Mouse (Mus musculus) lung, postnatal 0 days (tissue): ENCODE results near the gene Fbp2. TPM values are rescaled to one million over a fixed set of nuclear protein-coding genes. Genes with fewer than 3 reads are reported as not detected.
A peak's percentile ranks its signal among the peaks of the same experiment; 100 is the strongest.
"Not testable (repeated sequence)": the region's sequence is repeated elsewhere in the genome, so short reads cannot be mapped to it uniquely, and the experiment has no call there.

Source experiments
- ATAC-seq: fragments of 200-750 bp; cut with Nextera tagmentation; 2 replicates; pipeline ENCODE4 v1.8.0; 2017; ENCODE audit warnings: moderate library complexity
- DNase-seq: peaks from one replicate; pipeline ENCODE4 v3.0.0-alpha.2; 2016; ENCODE audit warnings: low spot score
- H3K27ac ChIP-seq: fragments of 300-500 bp; sonication (generic); 2 replicates; pipeline ENCODE4 v1.5.1; 2014; ENCODE audit warnings: antibody characterized with exemption, mild to moderate bottlenecking, low read length, mixed read lengths
- H3K27me3 ChIP-seq: fragments of 300-500 bp; sonication (generic); replicated peaks from 2 replicates; pipeline ENCODE4 v1.6.1; 2014; ENCODE audit warnings: low read length, mixed read lengths; ENCODE audit not compliant: insufficient read depth
- H3K36me3 ChIP-seq: fragments of 300-500 bp; sonication (generic); 2 replicates; pipeline ENCODE4 v1.6.1; 2014; ENCODE audit warnings: low read length, mixed read lengths; ENCODE audit not compliant: insufficient read depth
- H3K4me1 ChIP-seq: fragments of 300-500 bp; sonication (generic); 2 replicates; pipeline ENCODE4 v1.6.1; 2014; ENCODE audit warnings: antibody characterized with exemption, low read depth, low read length, mixed read lengths; ENCODE audit not compliant: insufficient read depth
- H3K4me2 ChIP-seq: fragments of 300-500 bp; sonication (generic); replicated peaks from 2 replicates; pipeline ENCODE4 v1.6.1; 2014; ENCODE audit warnings: low read depth, mild to moderate bottlenecking, low read length, moderate library complexity, mixed read lengths
- H3K4me3 ChIP-seq: fragments of 300-500 bp; sonication (generic); 2 replicates; pipeline ENCODE4 v1.5.1; 2014; ENCODE audit warnings: low read depth, low read length
- H3K9ac ChIP-seq: fragments of 300-500 bp; sonication (generic); replicated peaks from 2 replicates; pipeline ENCODE4 v1.6.1; 2014; ENCODE audit warnings: low read depth, mild to moderate bottlenecking
- H3K9me3 ChIP-seq: fragments of 300-500 bp; sonication (generic); 2 replicates; pipeline ENCODE4 v1.6.1; 2016; ENCODE audit warnings: low read length, mixed read lengths
- CTCF ChIP-seq: IDR thresholded peaks from 2 replicates; pipeline ENCODE4 v1.5.1; 2016; ENCODE audit warnings: antibody characterized with exemption, mild to moderate bottlenecking
- EP300 ChIP-seq: IDR thresholded peaks from 2 replicates; pipeline ENCODE4 v1.6.1; 2016; ENCODE audit warnings: antibody characterized with exemption, mild to moderate bottlenecking, control low read depth
- WGBS: fragments of 180-500 bp; shearing (Covaris S2); extraction: QIAGEN DNeasy Blood & Tissue Kit; methylation state at CpG from one replicate; pipeline ENCODE4 v1.1.7; 2014; 5-methylcytosine and 5-hydroxymethylcytosine counted together
- polyA plus RNA-seq: library from polyadenylated mRNA; unstranded; fragments of >200 nt; fragmentation: Nextera tagmentation; extraction: Ambion mirVana; gene quantifications from 2 replicates; pipeline ENCODE4 v1.2.1, GENCODE M21; 2015

Fbp2 gene
- polyA plus RNA-seq, 1 experiment from 2014 or later = 2.7 TPM

DNA sequence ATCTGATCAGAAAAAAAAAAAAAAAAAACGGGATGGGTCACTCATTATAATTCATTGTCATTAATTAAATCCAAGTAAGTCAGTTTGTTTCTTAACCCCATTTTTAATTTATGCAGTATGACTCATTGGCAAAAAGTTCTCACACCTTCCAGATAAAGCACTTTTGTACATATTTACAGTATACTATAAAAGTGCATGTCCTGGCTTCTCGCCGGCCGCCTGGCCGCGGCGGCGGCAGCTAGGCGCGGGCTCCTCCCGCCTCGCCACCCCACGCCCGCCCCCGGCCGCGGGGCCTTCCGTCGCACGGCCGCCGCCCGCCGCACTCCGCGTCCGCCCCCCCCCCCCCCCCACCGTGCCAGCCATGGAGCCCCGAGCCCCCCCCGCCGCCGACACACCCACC is 45.5 kb downstream of the Fbp2 start:
- ATAC-seq = no peak; the same call in 1 of the 2 replicates

DNA sequence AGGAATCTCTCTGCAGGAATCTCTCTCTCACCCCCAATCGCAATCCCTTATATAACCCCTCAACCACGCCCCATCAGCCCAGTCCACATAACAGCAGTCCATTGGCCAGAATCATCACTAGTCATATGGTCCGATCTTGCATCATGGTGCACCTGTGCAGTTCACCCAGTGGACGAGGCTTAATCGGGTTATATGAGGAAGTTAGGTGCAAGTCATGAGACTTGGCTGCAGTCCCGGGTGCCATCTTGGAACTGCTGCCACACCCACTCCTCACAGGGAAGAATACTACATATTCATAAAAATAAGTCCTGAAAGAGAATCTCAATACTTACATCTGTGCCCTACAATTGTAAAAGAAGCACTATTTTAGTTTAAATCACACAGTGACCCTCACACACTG is 50.2 kb downstream of the Fbp2 start:
- DNase-seq, ATAC-seq, H3K9ac ChIP-seq: not testable (repeated sequence)

More for the DNA sequence above, 45.5 kb downstream of the Fbp2 start:
- peak overlapping the region; percentile 23; the same call in 1 of the 2 replicates for H3K4me3 ChIP-seq
- no peak overlapping the region for H3K27ac ChIP-seq
- WGBS = 7% methylated on average over 10 of the region's 32 CpGs
- H3K9ac ChIP-seq = no peak overlapping the region
- no peaks in the 10 kb centered on the region for H3K36me3 ChIP-seq
- H3K4me2 ChIP-seq = peak overlapping the region; percentile 55
- TF ChIP-seq EP300 (no peak), CTCF (no peak)
- H3K9me3 ChIP-seq = no peaks in the 10 kb centered on the region
- no peaks in the 10 kb centered on the region for H3K27me3 ChIP-seq
- peak; percentile 49 for DNase-seq
- H3K4me1 ChIP-seq = no peaks in the 10 kb centered on the region

More for the DNA sequence above, 50.2 kb downstream of the Fbp2 start:
- not testable (repeated sequence) for H3K9me3 ChIP-seq, H3K36me3 ChIP-seq, H3K4me1 ChIP-seq, H3K4me3 ChIP-seq, H3K27ac ChIP-seq, H3K27me3 ChIP-seq, H3K4me2 ChIP-seq
- 88% methylated on average over 6 of the region's 6 CpGs for WGBS

Other genes starting within 250 kb of the Fbp2 start
- gene 6720489N17Rik, start 234.2 kb downstream of the Fbp2 start, polyA plus RNA-seq = 2.6 and 3.6 TPM in 2 replicates
- gene Platr25, start 97.7 kb downstream of the Fbp2 start, polyA plus RNA-seq = 8.4 and 9.0 TPM in 2 replicates
- 2.1 and 3.4 TPM in 2 replicates for gene Gm5141, start 72.6 kb downstream of the Fbp2 start, polyA plus RNA-seq
- 1.1 and 2.4 TPM in 2 replicates for gene Fbp1, start 29.9 kb upstream of the Fbp2 start, polyA plus RNA-seq
- 128 and 130 TPM in 2 replicates for gene 2010111I01Rik, start 106.5 kb upstream of the Fbp2 start, polyA plus RNA-seq